Mouse (Mus musculus): ENCODE measurements around the gene Scn1b.

GRCm38 (mm10) chr7:31074061-31074712, 52.6 kb downstream of the Scn1b start:
- TF ChIP-seq POLR2A (IDR thresholded peaks at IDR 0.05; ENCODE audit: low read depth, low read length) (no peak), CTCF (IDR thresholded peaks at IDR 0.05; ENCODE audit: extremely low read depth, insufficient read depth, insufficient read length, insufficient replicate concordance) (no peak)
